Mouse (Mus musculus): Measurements from ENCODE around the gene Brd1.
"Not testable (repeated sequence)": the region's sequence is repeated elsewhere in the genome, so short reads cannot be mapped to it uniquely, and the experiment has no call there.

Brd1 gene

GRCm38 (mm10) chr15:88733041-88733751 lies 837 bp downstream of the Brd1 start:
- in situ Hi-C loops (cut with MboI; ENCODE audit: unreplicated experiment in 2 of 2): no loop called here

GRCm38 (mm10) chr15:88732405-88733020 lies 1.5 kb downstream of the Brd1 start:
- in situ Hi-C loops (cut with MboI; ENCODE audit: unreplicated experiment in 2 of 2): no loop called here

- in situ Hi-C loops (cut with MboI; ENCODE audit: unreplicated experiment in 2 of 2): no loop called here
Measured at GRCm38 (mm10) chr15:88730717-88731116, 3.3 kb downstream of the Brd1 start.

- in situ Hi-C loops (cut with MboI; ENCODE audit: unreplicated experiment in 2 of 2): no loop called here
Measured at GRCm38 (mm10) chr15:88727204-88727603, 6.8 kb downstream of the Brd1 start.

- in situ Hi-C loops (cut with MboI; ENCODE audit: unreplicated experiment in 2 of 2): no loop called here
Measured at GRCm38 (mm10) chr15:88725036-88725435, 9.0 kb downstream of the Brd1 start.

GRCm38 (mm10) chr15:88724311-88724710 lies 9.7 kb downstream of the Brd1 start:
- in situ Hi-C loops (cut with MboI; ENCODE audit: unreplicated experiment in 2 of 2): no loop called here

GRCm38 (mm10) chr15:88723205-88723604 lies 10.8 kb downstream of the Brd1 start:
- in situ Hi-C loops (cut with MboI; ENCODE audit: unreplicated experiment in 2 of 2): no loop called here

GRCm38 (mm10) chr15:88717239-88717638 lies 16.8 kb downstream of the Brd1 start:
- in situ Hi-C loops (cut with MboI; ENCODE audit: unreplicated experiment in 2 of 2): no loop called here

- in situ Hi-C loops (cut with MboI; ENCODE audit: unreplicated experiment in 2 of 2): no loop called here
Measured at GRCm38 (mm10) chr15:88716350-88716749, 17.7 kb downstream of the Brd1 start.

GRCm38 (mm10) chr15:88714021-88714589 lies 19.9 kb downstream of the Brd1 start:
- in situ Hi-C loops (cut with MboI; ENCODE audit: unreplicated experiment in 2 of 2): no loop called here

- in situ Hi-C loops (cut with MboI; ENCODE audit: unreplicated experiment in 2 of 2): no loop called here
Measured at GRCm38 (mm10) chr15:88712501-88712900, 21.5 kb downstream of the Brd1 start.

- in situ Hi-C loops (cut with MboI; ENCODE audit: unreplicated experiment in 2 of 2): no loop called here
Measured at GRCm38 (mm10) chr15:88709878-88710277, 24.2 kb downstream of the Brd1 start.

GRCm38 (mm10) chr15:88708657-88709511 lies 25.1 kb downstream of the Brd1 start:
- in situ Hi-C loops (cut with MboI; ENCODE audit: unreplicated experiment in 2 of 2): no loop called here

GRCm38 (mm10) chr15:88708204-88708603 lies 25.8 kb downstream of the Brd1 start:
- in situ Hi-C loops (cut with MboI; ENCODE audit: unreplicated experiment in 2 of 2): no loop called here

GRCm38 (mm10) chr15:88706987-88707386 lies 27.0 kb downstream of the Brd1 start:
- in situ Hi-C loops (cut with MboI; ENCODE audit: unreplicated experiment in 2 of 2): not testable (repeated sequence)

GRCm38 (mm10) chr15:88706320-88706719 lies 27.7 kb downstream of the Brd1 start:
- in situ Hi-C loops (cut with MboI; ENCODE audit: unreplicated experiment in 2 of 2): no loop called here

- in situ Hi-C loops (cut with MboI; ENCODE audit: unreplicated experiment in 2 of 2): no loop called here
Measured at GRCm38 (mm10) chr15:88704284-88704683, 29.7 kb downstream of the Brd1 start.

- in situ Hi-C loops (cut with MboI; ENCODE audit: unreplicated experiment in 2 of 2): no loop called here
Measured at GRCm38 (mm10) chr15:88702501-88702900, 31.5 kb downstream of the Brd1 start.

GRCm38 (mm10) chr15:88700759-88701158 lies 33.3 kb downstream of the Brd1 start:
- in situ Hi-C loops (cut with MboI; ENCODE audit: unreplicated experiment in 2 of 2): no loop called here

- in situ Hi-C loops (cut with MboI; ENCODE audit: unreplicated experiment in 2 of 2): no loop called here
Measured at GRCm38 (mm10) chr15:88699508-88699907, 34.5 kb downstream of the Brd1 start.

- in situ Hi-C loops (cut with MboI; ENCODE audit: unreplicated experiment in 2 of 2): no loop called here
Measured at GRCm38 (mm10) chr15:88697586-88697985, 36.4 kb downstream of the Brd1 start.

Measured in v-Abl transformed pro-B cells (cell line).